Mouse (Mus musculus) CH12.LX (cell line): ENCODE results near the gene Tcf7. TPM values are rescaled to one million over a fixed set of nuclear protein-coding genes. Genes with fewer than 3 reads are reported as not detected.

Experiments used
- DNase-seq: peaks from one replicate; pipeline ENCODE4 v3.0.0-alpha.2; 2013; ENCODE audit errors: extremely low read depth
- H3K27ac ChIP-seq: 2 replicates; pipeline ENCODE4 v1.5.1; 2012; ENCODE audit warnings: low read depth, mild to moderate bottlenecking, control low read depth, moderate library complexity; ENCODE audit not compliant: insufficient read depth
- H3K27me3 ChIP-seq: replicated peaks from 2 replicates; pipeline ENCODE3; 2012; ENCODE audit warnings: inconsistent platforms
- H3K36me3 ChIP-seq, 2 experiments: replicated peaks in 1 of 2; 2 replicates each; pipeline versions ENCODE3 to v1.6.1; 2012; ENCODE audit warnings: inconsistent platforms in 1 of 2, low read length in 1 of 2, mild to moderate bottlenecking in 1 of 2, mixed read lengths in 1 of 2, moderate library complexity in 1 of 2; ENCODE audit not compliant: control insufficient read depth in 1 of 2, insufficient read depth in 1 of 2
- H3K4me1 ChIP-seq, 2 experiments: 2 replicates each; pipeline ENCODE4 v1.6.1; 2012; ENCODE audit warnings: inconsistent platforms in 1 of 2, moderate library complexity in 1 of 2; ENCODE audit not compliant: insufficient read depth in 2 of 2, control insufficient read depth in 1 of 2
- H3K4me2 ChIP-seq: 2 replicates; pipeline ENCODE4 v1.6.1; 2012; ENCODE audit warnings: low read depth, mild to moderate bottlenecking, control low read depth; ENCODE audit not compliant: poor library complexity, insufficient read depth, severe bottlenecking
- H3K4me3 ChIP-seq, 3 experiments: fragments of 150-350 bp in 1 of 3; sonication (generic) in 1 of 3; replicated peaks in 1 of 3; 2 replicates each; pipeline versions ENCODE3 to v1.5.1; 2011 to 2012; ENCODE audit warnings: low read depth in 2 of 3, low read length in 2 of 3, mild to moderate bottlenecking in 2 of 3, moderate library complexity in 2 of 3, control low read depth in 1 of 3, improper control_type of control experiment in 1 of 3, inconsistent platforms in 1 of 3, mixed read lengths in 1 of 3; ENCODE audit not compliant: poor library complexity in 1 of 3
- H3K79me2 ChIP-seq: replicated peaks from 2 replicates; pipeline ENCODE4 v1.6.1; 2012; ENCODE audit warnings: mild to moderate bottlenecking, moderate library complexity; ENCODE audit not compliant: control insufficient read depth, poor library complexity, insufficient read depth, severe bottlenecking; ENCODE audit errors: extremely low read depth
- H3K9ac ChIP-seq: 2 replicates; pipeline ENCODE4 v1.6.1; 2012; ENCODE audit warnings: low read depth, mild to moderate bottlenecking, control low read depth, moderate library complexity; ENCODE audit not compliant: insufficient read depth
- H3K9me3 ChIP-seq: replicated peaks from 2 replicates; pipeline ENCODE3; 2012; ENCODE audit warnings: low read length, inconsistent platforms, mixed read lengths
- BHLHE40 ChIP-seq: IDR thresholded peaks from 2 replicates; pipeline ENCODE4 v1.6.1; 2011; ENCODE audit warnings: mild to moderate bottlenecking, low read depth, low read length, improper control_type of control experiment
- CHD1 ChIP-seq: IDR thresholded peaks from 2 replicates; pipeline ENCODE4 v1.6.1; 2012; ENCODE audit warnings: low read depth, low read length, improper control_type of control experiment, inconsistent platforms
- CTCF ChIP-seq, 2 experiments: IDR thresholded peaks in 1 of 2; conservative IDR thresholded peaks in 1 of 2; 2 replicates each; pipeline ENCODE4 v1.5.1; 2011 to 2012; ENCODE audit warnings: low read depth in 2 of 2, low read length in 2 of 2, improper control_type of control experiment in 1 of 2, inconsistent platforms in 1 of 2, mild to moderate bottlenecking in 1 of 2, moderate library complexity in 1 of 2
- ELF1 ChIP-seq: IDR thresholded peaks from 2 replicates; pipeline ENCODE4 v1.6.1; 2014; ENCODE audit warnings: low read depth, mild to moderate bottlenecking, inconsistent platforms, low read length, improper control_type of control experiment
- ETS1 ChIP-seq: conservative IDR thresholded peaks from 2 replicates; pipeline ENCODE4 v1.6.1; 2012; ENCODE audit warnings: low read depth, mild to moderate bottlenecking, inconsistent platforms, low read length, improper control_type of control experiment, moderate library complexity
- GABPA ChIP-seq: IDR thresholded peaks from 2 replicates; pipeline ENCODE4 v1.6.1; 2012; ENCODE audit warnings: low read depth, low read length, improper control_type of control experiment, inconsistent platforms; ENCODE audit not compliant: insufficient replicate concordance
- IRF4 ChIP-seq: IDR thresholded peaks from 2 replicates; pipeline ENCODE4 v1.6.1; 2014; ENCODE audit warnings: low read depth, mild to moderate bottlenecking, inconsistent platforms, low read length, improper control_type of control experiment
- JUN ChIP-seq: IDR thresholded peaks from 2 replicates; pipeline ENCODE4 v1.6.1; 2011; ENCODE audit warnings: low read depth, mild to moderate bottlenecking, low read length, improper control_type of control experiment, moderate library complexity; ENCODE audit not compliant: insufficient read depth
- JUND ChIP-seq: conservative IDR thresholded peaks from 2 replicates; pipeline ENCODE4 v1.6.1; 2011; ENCODE audit warnings: low read depth, low read length, improper control_type of control experiment
- RAD21 ChIP-seq: IDR thresholded peaks from 2 replicates; pipeline ENCODE4 v1.6.1; 2011; ENCODE audit warnings: low read depth, mild to moderate bottlenecking, low read length, improper control_type of control experiment, moderate library complexity
- SMC3 ChIP-seq: IDR thresholded peaks from 2 replicates; pipeline ENCODE4 v1.6.1; 2011; ENCODE audit warnings: low read depth, low read length, improper control_type of control experiment
- USF1 ChIP-seq: IDR thresholded peaks from 2 replicates; pipeline ENCODE4 v1.6.1; 2014; ENCODE audit warnings: low read depth, mild to moderate bottlenecking, inconsistent platforms, low read length, improper control_type of control experiment
- USF2 ChIP-seq: conservative IDR thresholded peaks from 2 replicates; pipeline ENCODE4 v1.6.1; 2011; ENCODE audit warnings: low read depth, low read length, improper control_type of control experiment
- ZKSCAN1 ChIP-seq: IDR thresholded peaks from 2 replicates; pipeline ENCODE4 v1.6.1; 2012; ENCODE audit warnings: low read depth, inconsistent platforms, low read length, improper control_type of control experiment, borderline replicate concordance
- ZNF384 ChIP-seq: IDR thresholded peaks from 2 replicates; pipeline ENCODE4 v1.6.1; 2012; ENCODE audit warnings: low read depth, low read length, improper control_type of control experiment, inconsistent platforms
- dilution Hi-C: fragments of 300-500 bp; cut with MboI; formaldehyde crosslinking; loops from 2 replicates; pipeline ENCODE4 v1.14.3; 2020; ENCODE audit warnings: low sequenced_read_pairs; ENCODE audit not compliant: extremely low pct_unique_long_range_greater_than_20kb, extremely low pct_ligation_motif_present
- in situ Hi-C: fragments of 300-500 bp; cut with MboI; formaldehyde crosslinking; loops from 3 replicates; pipeline ENCODE4 v1.14.3; 2019; ENCODE audit warnings: low sequenced_read_pairs, low pct_ligation_motif_present, low pct_unique_long_range_greater_than_20kb, mixed read lengths
- polyA plus RNA-seq: library from polyadenylated mRNA; unstranded; fragments of >175 nt; gene quantifications from 2 replicates; pipeline ENCODE4 v1.2.1, GENCODE M21; 2012; ENCODE audit warnings: low read depth; ENCODE audit not compliant: insufficient read length
- total RNA-seq, 2 experiments: library from RNA; depleted of rRNA; stranded (reverse); fragments of 300-350 nt in 1 of 2; fragments of >200 nt in 1 of 2; gene quantifications; 2 replicates each; pipeline ENCODE4 v1.2.3; 2012 to 2014

Gene Tcf7
- total and polyA plus RNA-seq, 3 experiments: 0.55 to 5.5 (median 0.85) TPM

DNA sequence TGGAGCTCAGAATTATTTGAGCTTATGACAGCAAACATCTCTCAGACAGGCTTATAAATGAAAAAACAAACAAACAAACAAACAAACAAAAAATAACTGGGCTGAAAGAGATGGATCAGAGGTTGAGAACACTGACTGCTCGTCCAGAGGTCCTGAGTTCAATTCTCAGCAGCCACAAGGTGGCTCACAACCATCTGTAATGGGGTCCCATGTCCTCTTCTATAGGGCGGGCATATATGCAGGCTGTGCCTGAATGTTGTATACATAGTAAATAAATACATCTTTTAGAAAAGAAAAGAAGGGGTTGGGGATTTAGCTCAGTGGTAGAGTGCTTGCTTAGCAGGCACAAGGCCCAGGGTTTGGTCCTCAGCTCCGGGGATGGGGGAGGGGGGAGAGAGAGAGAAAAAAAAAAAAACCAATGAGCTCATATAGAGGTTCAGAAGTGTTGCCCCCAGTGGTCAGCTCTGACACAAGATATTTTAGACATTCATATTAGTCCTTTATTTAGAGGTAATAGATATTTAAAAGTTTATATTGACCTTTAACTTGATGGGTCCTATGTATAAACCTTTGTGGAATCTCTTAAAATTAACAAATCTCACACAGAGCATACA, 56.7 kb downstream of the Tcf7 start:
- Histone ChIP-seq H3K9ac (no peak overlapping the region), H3K9me3 (no peaks in the 10 kb centered on the region), H3K4me2 (no peak overlapping the region), H3K4me3 (no peak overlapping the region), H3K36me3 (no peaks in the 10 kb centered on the region), H3K27ac (no peak overlapping the region), H3K27me3 (peaks cover 15% of the 10 kb centered on the region), H3K79me2 (no peaks in the 10 kb centered on the region), H3K4me1 (peaks cover 0 to 16% of the 10 kb centered on the region in 2 experiments; a peak in 2 of 4 replicates)
- dilution Hi-C loops (no loop called here), in situ Hi-C loops (loop anchor here (10.0 kb wide), 2 partner anchors 81 to 171 kb away; partner anchors contain the start of gene Olfr1373)
- DNase-seq: no peak
- peak; percentile 88 for TF ChIP-seq ZNF384
- no peak for TF ChIP-seq JUND
- no peak for TF ChIP-seq USF1
- TF ChIP-seq RAD21: peak; percentile 39
- peak; percentile 61 for TF ChIP-seq SMC3
- no peak for TF ChIP-seq ETS1
- TF ChIP-seq CHD1: no peak
- 0 out of 2 replicates have a peak, but pooled peaks have one; percentile 21 for TF ChIP-seq IRF4
- peak in 1 of 2 experiments; percentile 59; a peak in 2 of 4 replicates for TF ChIP-seq CTCF (conservative IDR thresholded peaks at IDR 0.05 in 1 of 2, IDR thresholded peaks at IDR 0.05 in 1 of 2; ENCODE audit: low read depth in 2 of 2, low read length in 2 of 2)

DNA sequence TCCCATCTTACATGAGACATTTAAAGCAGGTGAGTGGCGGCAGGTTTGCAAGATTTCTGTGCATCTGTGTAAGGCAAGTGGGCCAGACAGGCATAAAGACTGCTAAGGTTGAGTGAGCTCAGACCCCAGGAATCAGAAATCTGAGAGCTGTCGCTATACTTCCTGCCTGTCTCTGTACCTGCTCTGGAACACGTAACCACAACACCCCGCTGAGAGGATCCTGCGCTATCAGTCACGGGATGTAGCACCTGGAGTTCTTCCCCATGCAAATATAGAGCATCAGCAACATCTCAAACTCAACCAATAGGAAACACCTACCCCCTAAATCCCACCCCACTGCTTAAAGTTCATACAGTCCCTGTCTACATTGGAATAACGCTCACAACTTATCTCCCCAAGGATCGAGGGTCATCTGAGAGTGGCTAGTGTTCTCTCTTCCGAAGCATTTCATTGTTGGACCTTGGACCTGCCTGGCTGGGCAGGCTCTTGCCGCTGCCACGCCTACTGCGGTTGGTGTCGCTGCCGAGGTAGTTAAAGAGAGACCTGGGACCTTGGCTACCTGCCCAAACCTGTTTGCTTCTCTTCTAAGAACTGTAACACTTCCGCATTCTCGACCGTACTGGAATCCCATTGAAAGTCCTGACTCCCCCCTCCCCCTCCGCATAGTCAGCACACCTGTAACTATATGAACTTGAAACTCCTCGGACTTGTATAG, 58.7 kb downstream of the Tcf7 start:
- no peak overlapping the region for H3K9ac ChIP-seq
- peak overlapping the region in 2 of 3 experiments; percentile 8 to 20 for H3K4me3 ChIP-seq
- DNase-seq: no peak

More for the DNA sequence above, 58.7 kb downstream of the Tcf7 start:
- no peaks in the 10 kb centered on the region for H3K36me3 ChIP-seq
- H3K79me2 ChIP-seq: no peaks in the 10 kb centered on the region
- in situ Hi-C loops: loop anchor here (10.0 kb wide), 2 partner anchors 79 to 169 kb away; partner anchors contain the start of gene Olfr1373
- peaks cover 0 to 16% of the 10 kb centered on the region in 2 experiments; a peak in 2 of 4 replicates for H3K4me1 ChIP-seq
- H3K4me2 ChIP-seq: peak overlapping the region; percentile 83
- no peak for TF ChIP-seq GABPA
- no peak for TF ChIP-seq ZKSCAN1
- TF ChIP-seq BHLHE40: peak; percentile 92
- TF ChIP-seq USF2: no peak
- TF ChIP-seq JUN: no peak
- TF ChIP-seq IRF4: peak; percentile 16; the same call in 1 of the 2 replicates
- TF ChIP-seq ELF1: peak; percentile 68; the same call in 1 of the 2 replicates
- TF ChIP-seq, all 38 proteins: peak for 3
- Histone ChIP-seq H3K27ac (no peak overlapping the region), H3K9me3 (no peaks in the 10 kb centered on the region), H3K27me3 (peaks cover 11% of the 10 kb centered on the region)
- dilution Hi-C loops: no loop called here
